Mouse (Mus musculus): Measurements from ENCODE around the gene Kif17.

Gene Kif17

DNA sequence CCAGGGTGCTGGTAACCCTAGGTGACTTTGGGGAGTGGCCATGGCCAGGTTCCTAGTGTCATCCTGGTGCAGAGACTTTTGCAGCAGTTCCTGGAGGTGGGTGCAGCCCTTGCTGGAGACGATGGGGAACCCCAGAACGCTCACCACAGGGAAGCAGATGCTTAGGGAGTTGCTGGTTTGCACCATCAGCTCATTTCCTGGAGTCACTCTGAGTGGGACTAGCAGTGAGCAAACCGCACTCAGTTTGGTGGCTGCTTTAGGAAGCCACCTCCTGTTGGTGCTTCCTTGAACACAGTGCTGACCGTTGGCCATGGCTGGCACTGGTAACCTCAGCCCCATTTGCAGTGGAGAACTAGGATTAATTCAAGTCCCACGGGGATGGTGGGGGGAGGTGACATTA, 9.2 kb downstream of the Kif17 start:
- DNase-seq (ENCODE audit: low read depth, low spot score), result no peak

DNA sequence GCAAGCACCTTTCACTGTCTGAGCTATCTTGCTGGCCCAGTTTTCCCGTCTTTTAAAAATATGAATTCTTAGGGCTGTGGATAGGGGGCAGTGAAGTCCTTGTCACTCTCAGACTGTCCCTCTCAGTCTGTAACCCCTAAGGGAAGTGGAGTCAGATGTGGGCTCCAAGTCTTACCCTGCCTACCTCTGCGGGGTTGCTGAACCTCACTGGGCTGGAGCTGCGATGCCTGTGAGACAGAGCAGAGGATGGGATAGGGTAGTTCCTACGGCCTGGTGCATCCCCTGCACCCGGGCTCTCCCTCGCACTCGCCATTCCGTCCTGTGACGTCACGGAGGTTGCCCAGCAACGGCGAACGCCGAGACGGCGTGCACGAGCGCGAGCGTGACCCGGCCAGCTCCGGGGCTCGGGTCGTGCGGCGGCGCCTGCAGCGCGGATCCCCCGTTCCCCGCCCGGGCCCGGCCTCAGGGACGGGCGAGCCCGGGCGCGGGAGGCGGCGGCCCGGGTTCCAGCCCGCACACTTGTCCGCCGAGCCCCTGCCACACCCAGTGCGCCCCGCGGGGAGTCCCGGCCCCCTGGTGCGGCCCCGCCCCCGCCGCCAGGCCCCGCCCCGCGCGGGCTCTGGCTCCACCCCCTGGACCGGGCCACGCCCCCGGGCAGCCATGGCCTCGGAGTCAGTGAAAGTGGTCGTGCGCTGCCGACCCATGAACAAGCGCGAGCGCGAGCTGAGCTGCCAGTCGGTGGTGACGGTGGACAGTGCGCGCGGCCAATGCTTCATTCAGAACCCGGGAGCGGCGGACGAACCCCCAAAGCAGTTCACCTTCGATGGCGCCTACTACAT, 11.8 kb downstream of the Kif17 start:
- DNase-seq (ENCODE audit: low read depth, low spot score), result no peak

DNA sequence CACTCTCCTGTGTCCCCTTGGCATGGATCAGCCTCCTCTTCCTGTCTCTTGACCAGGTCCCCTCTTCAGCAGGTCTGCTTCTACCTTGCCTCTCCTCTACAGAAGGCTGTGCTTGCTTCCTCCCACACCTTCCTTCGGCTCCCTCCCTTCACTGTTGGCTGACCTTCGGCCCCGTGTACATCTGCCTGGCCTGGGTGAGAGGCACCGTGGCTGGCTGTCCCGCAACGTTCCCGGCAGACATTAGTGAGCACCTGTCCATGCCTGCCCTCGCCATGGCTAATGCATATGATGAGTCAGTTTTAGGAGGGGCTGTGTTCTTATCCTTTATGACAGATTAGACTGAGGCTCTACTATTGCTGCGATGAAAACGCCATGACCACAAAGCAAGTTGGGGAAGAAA, 17.6 kb downstream of the Kif17 start:
- no peak for DNase-seq (ENCODE audit: low read depth, low spot score)

DNA sequence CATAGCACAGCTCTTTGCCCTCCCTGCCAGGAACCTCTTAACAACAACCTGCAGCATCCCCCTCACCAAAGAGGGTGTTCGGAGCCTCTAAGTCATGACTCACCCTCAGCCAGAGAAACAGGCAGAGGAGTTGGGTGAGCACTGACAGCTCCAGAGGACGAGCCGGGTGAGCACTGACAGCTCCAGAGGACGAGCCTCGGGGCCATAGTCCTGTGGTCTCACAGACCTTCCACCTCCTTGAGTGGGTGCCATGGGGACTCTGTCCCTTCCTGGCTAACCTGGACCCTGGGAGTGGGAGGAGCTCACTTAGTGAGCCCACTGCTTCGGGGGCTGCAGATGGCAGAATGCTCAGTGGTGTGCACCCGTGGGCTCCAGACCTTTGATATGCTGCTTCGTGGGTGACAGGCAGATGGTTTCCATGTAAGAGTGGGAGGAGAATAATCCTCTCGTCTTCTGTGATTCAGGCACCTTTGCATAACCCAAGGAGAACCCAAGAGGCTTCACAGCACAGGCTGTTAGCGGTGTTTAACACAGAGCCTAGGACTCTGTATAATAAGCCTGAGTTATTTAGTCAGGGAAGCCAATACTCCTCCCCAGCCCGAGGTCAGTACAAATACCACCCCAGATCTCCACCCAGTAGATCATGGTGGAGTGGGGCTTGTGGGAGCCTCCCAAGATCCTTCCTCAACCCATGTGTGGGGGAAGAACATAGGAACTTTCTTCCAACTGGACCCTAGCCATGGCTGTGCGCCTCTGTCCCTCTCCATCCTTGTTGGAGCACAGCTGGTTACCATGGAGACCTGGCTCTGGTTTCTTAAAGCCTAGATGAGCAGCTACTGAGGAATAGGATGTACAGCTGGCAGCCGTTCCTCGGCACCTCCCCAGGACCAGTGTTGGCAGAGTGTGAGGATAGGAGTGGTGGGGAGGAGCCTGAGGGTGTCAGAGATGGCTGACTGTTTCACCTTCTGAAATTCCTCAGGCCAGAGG, 22.1 kb downstream of the Kif17 start:
- DNase-seq (ENCODE audit: low read depth, low spot score), result no peak

DNA sequence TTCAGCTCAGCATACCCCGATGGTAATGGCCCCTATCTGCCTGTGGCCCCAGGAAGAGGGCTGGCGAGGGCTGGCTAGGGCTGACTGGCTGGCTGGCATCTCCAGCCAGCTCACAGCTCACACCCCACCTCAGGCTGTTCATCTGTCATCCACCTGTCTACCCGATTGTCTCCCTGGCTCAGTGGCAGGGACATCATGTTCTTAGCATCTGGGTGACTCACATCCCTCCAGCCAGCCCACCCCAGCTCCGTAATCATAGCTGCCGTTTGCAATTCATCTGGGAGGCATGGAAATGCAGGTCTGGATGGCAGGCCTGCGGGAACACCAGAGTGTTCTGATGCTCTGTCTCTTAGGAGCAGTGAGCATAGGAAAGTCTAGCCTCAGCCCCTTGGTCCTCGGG, 28.1 kb downstream of the Kif17 start:
- no peak for DNase-seq (ENCODE audit: low read depth, low spot score)

DNA sequence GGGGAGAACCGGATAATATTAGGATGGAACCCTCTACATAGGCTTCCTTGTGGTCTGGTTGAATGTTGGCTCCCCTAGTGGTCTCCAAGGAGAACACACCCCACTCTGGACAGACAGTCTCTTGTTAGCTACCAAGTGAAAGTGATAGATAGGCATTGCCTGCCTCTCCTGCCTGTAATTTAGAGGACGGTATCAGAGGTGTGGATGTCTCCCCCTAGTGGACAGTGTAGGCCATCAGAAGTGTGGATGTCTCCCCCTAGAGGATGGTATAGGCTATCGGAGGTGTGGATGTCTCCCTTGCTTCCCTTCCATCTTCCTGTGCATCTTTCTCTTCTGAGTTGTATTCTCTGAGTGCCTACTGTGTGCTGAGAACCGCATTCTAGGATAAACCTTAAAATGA, 32.6 kb downstream of the Kif17 start:
- DNase-seq (ENCODE audit: low read depth, low spot score), result peak; percentile 30

DNA sequence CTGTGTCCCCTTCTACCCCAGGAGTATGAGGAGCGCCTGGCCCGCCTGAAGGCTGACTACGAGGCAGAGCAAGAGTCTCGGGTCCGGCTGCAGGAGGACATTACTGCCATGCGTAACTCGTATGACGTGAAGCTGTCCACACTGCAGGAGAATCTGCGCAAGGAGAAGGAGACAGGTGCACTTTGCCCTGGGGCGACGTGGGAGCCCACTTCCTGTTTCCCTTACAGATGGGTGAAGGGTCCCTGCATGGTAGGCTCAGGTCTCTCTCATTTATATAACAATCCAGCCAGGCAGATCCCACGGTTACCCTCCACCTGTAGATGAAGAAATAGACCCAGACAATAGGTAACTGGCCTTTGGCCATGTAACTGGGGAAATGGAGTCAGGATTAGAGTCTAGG, 36.2 kb downstream of the Kif17 start:
- DNase-seq (ENCODE audit: low read depth, low spot score), result no peak

DNA sequence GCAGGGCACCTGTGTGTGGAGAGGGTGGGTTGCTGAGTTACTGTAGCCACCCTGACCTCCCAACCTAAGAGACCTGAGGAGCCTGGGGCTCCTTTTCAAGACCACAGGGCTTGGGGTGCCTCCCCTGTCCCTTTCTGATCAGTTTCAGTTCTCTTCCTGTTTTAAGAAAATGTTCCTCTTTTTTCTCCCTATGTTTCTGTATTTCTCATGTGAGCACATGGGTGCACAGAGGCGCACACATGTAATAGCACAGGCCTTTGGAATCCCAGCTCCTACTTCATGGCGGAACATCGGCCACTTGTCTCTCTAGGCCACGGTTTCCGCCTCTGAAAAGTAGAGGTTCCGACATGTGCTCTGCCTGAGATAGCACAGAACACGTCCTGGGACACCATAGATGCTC, 38.5 kb downstream of the Kif17 start:
- no peak for DNase-seq (ENCODE audit: low read depth, low spot score)

DNA sequence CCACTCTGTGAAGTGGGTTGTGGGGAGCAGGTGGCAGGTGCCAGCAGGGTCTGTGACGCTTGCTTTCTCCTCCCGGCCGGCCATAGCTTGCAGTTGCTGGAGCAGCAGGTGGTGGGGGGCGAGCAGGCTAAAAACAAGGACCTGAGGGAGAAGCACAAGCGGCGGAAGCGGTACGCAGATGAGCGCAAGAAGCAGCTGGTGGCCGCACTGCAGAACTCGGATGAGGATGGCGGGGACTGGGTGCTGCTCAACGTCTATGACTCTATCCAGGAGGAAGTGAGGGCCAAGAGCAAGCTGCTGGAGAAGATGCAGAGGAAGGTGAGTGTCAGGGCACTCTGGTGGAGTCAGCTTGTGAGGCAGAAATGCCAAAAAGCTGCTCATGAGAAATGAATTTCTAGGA, 41.8 kb downstream of the Kif17 start:
- DNase-seq (ENCODE audit: low read depth, low spot score), result no peak

DNA sequence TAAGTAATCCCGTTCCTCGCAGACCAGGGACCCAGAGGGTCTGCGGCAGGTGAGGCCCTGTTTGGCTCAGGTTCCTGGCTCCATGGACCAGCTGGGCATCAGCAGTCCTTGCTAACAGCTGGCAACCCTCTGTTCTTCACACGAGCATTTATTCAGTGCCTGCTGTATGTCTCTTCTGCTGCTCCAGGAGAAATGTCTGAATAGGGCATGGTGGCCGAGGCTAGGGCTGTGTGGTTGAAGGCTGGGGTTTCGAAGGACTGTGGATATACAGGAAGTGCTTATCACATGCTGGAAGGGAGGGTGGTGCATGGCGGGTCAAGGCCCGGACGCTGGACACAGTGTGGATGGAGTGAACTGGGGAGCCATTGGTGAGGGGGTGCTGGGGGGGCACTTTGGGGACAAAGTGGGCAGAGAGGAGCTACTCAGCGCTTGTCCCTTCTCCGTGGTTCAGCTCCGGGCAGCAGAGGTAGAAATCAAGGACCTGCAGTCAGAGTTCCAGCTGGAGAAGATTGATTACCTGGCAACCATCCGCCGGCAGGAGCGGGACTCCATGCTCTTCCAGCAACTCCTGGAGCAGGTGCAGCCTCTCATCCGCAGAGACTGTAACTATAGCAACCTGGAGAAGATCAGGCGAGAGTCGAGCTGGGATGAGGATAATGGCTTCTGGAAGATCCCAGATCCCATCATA, 43.2 kb downstream of the Kif17 start:
- peak; percentile 39 for DNase-seq (ENCODE audit: low read depth, low spot score)

DNA sequence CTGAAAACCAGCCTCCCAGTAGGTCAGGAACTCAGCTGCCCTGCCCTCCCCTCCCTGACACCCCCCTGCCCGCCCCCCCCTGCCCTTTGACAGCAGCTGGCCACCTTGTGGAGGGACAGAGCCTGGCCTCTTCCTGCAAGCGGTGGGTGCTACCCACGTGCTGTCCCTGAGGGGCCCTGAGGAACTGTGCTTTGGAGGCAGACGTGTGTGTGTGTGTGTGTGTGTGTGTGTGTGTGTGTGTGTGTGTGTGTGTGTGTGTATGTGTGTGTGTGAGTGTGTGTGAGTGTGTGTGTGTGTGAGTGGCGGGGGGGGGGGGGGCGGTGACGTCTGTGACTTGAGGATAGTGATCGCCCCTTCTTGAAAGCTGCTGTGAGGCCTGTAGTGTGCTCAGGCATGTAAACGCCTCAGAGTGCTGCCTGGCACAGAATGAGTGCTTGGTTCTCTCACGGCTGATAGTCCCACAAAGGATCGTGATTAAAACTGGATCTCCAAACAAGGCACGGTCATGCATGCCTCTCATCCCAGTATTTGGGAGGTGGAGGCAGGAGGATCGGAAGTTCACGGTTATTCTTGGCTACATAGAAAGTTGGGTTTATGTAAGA, 43.8 kb downstream of the Kif17 start:
- no peak for DNase-seq (ENCODE audit: low read depth, low spot score)

DNA sequence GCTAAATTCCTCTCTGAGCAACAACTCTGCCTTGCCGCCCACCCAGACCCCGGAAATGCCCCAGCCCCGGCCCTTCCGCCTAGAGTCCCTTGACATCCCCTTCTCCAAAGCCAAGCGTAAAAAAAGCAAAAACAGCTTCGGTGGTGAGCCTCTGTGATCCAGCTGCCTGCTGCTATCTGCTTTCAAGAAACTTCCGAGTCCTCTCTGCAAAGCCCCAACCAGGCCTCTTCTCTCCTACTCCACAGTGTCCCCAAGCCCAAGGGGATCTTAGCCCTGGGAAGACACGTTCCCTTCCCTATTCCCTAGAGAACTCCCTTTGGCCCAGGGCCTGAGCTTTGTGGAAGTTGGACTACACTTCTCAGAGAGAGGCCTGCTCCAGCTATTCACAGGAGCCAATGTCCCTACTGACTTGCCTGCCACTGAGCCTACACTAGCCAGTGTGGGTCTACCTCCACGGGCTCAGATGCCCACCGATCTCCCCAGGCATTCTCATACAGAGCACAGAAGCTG, 51.1 kb downstream of the Kif17 start:
- DNase-seq (ENCODE audit: low read depth, low spot score), result no peak

DNA sequence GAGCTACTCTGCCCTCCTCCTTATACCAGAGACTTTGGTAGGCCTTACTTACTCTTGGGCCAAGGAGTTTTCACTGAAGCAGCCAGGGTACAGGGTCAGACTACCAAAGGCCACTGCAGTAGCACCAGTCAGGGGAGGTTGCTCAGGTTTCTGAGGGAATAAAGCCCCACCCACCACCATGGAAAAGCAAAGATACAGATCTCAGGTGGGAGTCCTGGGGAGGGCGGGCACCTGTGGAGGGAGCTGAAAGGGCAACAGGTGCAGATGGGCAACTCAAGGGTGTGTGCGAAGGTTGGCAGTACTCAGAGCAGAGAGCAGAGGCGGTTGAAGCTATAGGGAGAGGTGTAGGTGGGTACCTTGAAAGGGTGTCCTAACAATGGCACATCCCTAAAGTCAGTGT, 52.8 kb downstream of the Kif17 start:
- DNase-seq (ENCODE audit: low read depth, low spot score), result no peak

DNA sequence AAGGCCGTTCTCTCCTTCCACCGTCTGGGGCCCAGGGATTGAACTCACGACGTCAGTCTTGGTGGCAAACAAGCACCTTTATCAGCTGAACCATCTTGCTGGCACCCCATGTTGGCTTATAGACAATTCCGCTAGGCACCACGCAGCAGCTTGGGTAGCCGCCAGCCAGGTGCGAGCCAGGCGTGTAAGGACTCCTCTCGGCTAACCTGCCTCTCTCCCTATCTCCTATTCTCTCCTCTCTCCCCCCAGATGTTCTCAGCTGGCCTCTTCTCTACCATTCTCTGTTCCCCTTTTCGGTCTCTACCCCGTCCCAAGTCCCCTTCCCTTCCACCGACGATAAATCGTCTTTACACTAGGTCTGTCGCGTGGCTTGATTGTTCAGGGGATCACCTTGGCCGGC, 53.5 kb downstream of the Kif17 start:
- no peak for DNase-seq (ENCODE audit: low read depth, low spot score)

DNA sequence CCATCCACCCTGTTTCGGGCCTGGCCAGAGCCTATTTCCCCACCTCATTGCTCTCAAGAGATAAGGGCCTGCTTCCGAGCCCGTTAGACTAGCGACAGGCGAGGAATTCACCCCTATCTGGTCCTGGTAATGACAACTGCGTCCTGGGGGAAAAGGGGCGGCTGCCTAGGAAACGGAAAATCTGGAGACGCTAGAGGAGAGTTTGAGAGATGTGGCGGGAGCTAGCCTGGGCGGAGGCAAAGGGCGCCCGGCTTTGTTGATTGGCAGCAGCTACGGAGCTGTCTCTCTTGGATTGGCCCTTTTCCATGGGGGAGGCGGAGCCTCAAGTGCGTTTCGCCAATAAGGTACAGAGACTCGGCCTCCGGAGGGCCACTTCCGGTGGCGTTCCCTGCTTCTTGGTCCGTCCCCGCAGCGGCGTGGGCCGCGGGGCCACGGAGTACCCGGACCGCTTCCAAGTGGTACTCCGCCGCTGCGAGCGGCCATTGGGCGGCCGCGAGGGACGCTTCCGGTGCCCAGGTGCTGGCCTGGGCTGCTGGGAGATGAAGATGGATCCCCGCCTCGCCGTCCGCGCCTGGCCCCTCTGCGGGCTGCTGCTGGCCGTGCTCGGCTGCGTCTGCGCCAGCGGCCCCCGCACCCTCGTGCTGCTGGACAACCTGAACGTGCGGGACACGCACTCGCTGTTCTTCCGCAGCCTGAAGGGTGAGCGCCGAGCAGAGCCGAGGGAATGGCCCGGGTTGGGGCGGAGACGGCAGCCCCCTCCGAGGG, 54.3 kb downstream of the Kif17 start, which contains the start of gene Ddost:
Gene Ddost (plus strand): TSS at position 391 of the 765 bp plus-strand sequence.
- DNase-seq (ENCODE audit: low read depth, low spot score), result peak; percentile 99

DNA sequence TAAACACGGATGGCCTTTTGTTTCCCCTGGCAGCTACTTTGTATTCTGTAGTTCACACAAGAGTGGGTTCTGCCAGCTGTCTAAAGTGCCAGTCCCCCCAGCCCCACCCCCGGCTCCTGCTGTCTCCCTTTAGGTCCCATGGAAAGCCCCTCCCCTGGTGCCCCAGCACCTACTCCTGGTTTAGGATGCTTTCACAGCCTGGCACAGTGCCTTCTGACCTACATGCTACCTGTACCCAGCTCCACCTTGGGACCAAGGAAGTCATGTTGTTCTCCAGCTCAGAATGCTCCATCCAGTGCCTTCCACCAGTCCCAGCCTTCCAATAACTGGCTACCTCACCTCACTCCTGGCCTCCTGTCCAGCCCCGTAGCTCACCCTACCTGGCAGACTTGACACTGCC, 56.8 kb downstream of the Kif17 start:
- no peak for DNase-seq (ENCODE audit: low read depth, low spot score)

DNA sequence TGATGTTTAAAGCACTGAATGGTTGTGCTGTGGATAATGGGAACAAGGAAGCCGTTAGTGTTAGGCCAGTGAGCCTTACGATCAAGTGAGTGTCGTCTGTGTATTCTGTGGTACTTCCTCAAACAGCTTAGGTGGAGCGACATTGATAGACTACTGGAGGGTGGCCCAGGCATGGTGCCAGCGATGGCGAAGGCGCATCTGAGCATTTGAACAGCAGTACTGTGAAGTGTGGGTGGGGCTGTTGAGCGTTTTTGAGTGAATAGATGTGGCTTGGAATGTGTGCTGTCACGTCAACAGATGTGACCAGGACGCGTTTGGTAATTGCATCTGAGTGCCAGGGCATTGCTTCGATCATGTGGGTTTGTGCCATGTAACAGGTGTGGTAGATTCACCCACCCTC, 57.5 kb downstream of the Kif17 start:
- DNase-seq (ENCODE audit: low read depth, low spot score), result no peak

DNA sequence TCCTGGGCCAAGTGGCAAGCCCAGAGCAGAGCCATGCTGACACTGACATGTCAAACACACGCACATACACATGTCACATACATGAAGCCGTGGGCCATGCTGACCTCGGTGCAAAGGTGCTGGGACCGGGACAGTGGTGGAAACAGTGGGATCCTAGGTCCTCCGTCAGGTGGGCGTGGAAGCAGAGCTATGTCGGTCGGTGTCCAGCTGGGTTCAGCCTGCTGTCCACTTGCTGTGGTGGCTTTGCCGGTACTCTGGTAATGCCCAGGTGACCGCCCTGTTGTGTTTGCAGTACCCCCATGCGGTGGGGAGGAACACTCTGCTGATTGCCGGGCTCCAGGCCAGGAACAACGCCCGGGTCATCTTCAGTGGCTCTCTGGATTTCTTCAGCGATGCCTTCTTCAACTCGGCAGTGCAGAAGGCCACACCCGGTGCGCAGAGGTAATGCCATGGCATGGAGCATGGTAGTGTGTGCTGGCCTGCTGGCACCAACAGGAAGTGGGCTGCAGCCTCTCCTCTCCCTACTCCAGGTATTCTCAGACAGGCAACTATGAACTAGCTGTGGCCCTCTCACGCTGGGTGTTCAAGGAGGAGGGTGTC, 60.2 kb downstream of the Kif17 start:
- DNase-seq (ENCODE audit: low read depth, low spot score), result no peak

DNA sequence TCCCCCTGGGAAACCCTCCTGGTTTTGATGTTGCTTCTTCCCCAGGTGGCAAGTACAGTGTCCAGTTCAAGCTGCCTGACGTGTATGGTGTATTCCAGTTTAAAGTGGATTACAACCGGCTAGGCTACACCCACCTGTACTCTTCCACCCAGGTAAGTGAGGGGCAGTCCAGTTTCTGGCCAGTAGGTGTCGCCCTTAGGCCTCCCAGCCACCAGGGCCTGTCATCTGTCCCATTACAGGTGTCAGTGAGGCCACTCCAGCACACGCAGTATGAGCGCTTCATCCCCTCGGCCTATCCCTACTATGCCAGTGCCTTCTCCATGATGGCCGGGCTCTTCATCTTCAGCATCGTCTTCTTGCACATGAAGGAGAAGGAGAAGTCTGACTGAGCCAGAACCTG, 61.4 kb downstream of the Kif17 start:
- DNase-seq (ENCODE audit: low read depth, low spot score), result no peak

DNA sequence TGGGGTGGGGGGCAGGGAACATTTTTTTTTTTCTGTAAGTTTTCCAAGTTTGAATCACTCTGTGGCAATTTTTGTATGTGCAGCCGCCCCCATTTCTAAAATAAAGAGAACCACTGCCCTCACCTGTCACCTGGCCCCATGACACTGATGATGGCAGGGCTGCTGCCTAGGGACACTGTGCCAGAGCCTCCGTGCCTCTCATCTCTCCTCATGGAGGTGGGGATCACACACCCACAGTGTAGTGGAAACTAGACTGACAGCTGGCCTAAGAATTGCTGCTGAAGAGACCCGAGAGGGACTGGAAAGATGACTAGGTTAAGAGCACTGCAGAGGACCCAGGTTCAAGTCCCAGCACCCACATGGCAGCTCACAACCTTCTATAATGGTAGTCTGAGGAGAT, 61.9 kb downstream of the Kif17 start:
- no peak for DNase-seq (ENCODE audit: low read depth, low spot score)
